Mouse (Mus musculus) small intestine, adult 2 months (tissue): ENCODE measurements around the gene Arpp19. TPM values are rescaled to one million over a fixed set of nuclear protein-coding genes. Genes with fewer than 3 reads are reported as not detected.

ENCODE experiments used
- H3K27ac ChIP-seq: fragments of 200-500 bp; 2 replicates; pipeline ENCODE4 v1.5.1; 2012; ENCODE audit warnings: low read depth, low read length, control low read depth, inconsistent platforms; ENCODE audit not compliant: insufficient read depth
- H3K27me3 ChIP-seq: fragments of 200-500 bp; 2 replicates; pipeline ENCODE4 v1.6.1; 2012; ENCODE audit warnings: mild to moderate bottlenecking, moderate library complexity, low read length, inconsistent platforms; ENCODE audit not compliant: control insufficient read depth, insufficient read depth
- H3K36me3 ChIP-seq: fragments of 200-500 bp; 2 replicates; pipeline ENCODE4 v1.6.1; 2012; ENCODE audit warnings: mild to moderate bottlenecking, low read length, control low read depth, inconsistent platforms; ENCODE audit not compliant: control insufficient read depth, insufficient read depth
- H3K4me1 ChIP-seq: fragments of 200-500 bp; 2 replicates; pipeline ENCODE4 v1.6.1; 2012; ENCODE audit warnings: low read length, inconsistent platforms, mixed read lengths; ENCODE audit not compliant: control insufficient read depth, insufficient read depth, insufficient read length
- H3K4me3 ChIP-seq: fragments of 200-500 bp; 2 replicates; pipeline ENCODE4 v1.5.1; 2012; ENCODE audit warnings: low read depth, mild to moderate bottlenecking, control low read depth, inconsistent platforms, low read length, moderate library complexity
- CTCF ChIP-seq: fragments of 200-500 bp; IDR thresholded peaks from 2 replicates; pipeline ENCODE4 v1.5.1; 2012; ENCODE audit warnings: low read depth, mild to moderate bottlenecking, control low read depth, inconsistent platforms, low read length, moderate library complexity, mixed read lengths; ENCODE audit not compliant: insufficient replicate concordance, insufficient read length; ENCODE audit errors: extremely low read depth
- POLR2A ChIP-seq: fragments of 200-500 bp; IDR thresholded peaks from 2 replicates; pipeline ENCODE4 v1.6.1; 2012; ENCODE audit warnings: low read depth, mild to moderate bottlenecking, control low read depth, inconsistent platforms, low read length, moderate library complexity
- WGBS: fragments of 180-500 bp; shearing (Covaris S2); methylation state at CpG from one replicate; pipeline ENCODE4 v1.1.7; 2018; 5-methylcytosine and 5-hydroxymethylcytosine counted together
- polyA plus RNA-seq: library from polyadenylated mRNA; depleted of rRNA; stranded (reverse); fragments of >200 nt; gene quantifications from 2 replicates; pipeline ENCODE4 v1.2.3, GENCODE M21; 2012

The Arpp19 gene
- polyA plus RNA-seq, 1 experiment: 4.4 TPM

DNA sequence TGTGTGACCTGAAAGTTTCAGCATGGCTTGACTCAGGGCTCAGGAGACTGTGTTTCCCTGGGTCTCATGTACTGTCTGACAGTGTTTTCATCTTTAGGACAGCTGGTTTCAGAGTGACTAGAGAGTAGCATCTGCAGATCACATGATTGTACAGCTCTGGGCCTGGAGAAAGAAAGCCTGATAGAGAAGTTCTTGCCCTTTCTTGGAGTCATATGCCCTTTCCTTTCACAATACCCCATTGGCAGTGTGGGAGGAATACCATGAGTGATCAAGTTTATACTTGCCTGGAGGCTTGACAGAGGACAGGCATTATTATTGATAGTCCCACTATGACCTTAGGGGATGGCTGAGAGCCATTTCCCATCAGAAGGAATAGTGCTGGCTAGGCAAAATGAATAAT is 39.8 kb downstream of the Arpp19 start:
- Histone ChIP-seq H3K36me3 (no peaks in the 10 kb centered on the region), H3K27me3 (no peaks in the 10 kb centered on the region; the same call in 1 of the 2 replicates), H3K4me3 (no peak overlapping the region), H3K4me1 (no peaks in the 10 kb centered on the region), H3K27ac (no peak overlapping the region)
- TF ChIP-seq CTCF: no peak
- TF ChIP-seq POLR2A: no peak

DNA sequence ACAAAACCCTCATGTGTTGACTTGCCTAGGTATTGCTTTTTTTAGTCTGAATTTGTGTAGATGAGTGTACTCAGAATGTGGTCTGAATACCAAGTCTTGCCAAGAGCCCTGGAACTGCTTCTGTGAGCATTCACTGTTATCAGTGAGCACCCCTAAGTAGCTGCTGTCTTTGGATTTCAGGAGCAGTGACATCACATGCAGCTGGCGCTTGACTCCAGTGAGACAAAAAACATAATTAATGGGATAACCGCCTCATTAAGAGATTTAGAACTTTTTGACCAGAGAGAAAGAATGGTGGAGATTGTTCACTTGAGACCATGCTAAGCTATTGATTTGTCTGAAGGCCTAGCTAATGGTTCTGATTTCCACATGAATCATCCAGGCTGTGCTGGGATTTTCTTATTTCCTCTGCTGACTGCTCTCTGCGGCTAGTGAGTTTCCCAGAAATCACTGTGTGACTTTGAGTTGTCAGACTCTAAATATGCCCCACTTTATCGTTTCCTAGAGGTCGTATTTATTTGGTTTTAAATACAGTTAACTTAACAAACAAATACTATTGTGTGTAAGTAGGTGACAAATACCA is 47.9 kb downstream of the Arpp19 start:
- TF ChIP-seq POLR2A (no peak), CTCF (no peak)
- Histone ChIP-seq H3K36me3 (no peaks in the 10 kb centered on the region), H3K27me3 (no peaks in the 10 kb centered on the region), H3K27ac (no peak overlapping the region), H3K4me1 (no peaks in the 10 kb centered on the region), H3K4me3 (no peak overlapping the region)
- 57% methylated on average over 5 of the region's 5 CpGs for WGBS

DNA sequence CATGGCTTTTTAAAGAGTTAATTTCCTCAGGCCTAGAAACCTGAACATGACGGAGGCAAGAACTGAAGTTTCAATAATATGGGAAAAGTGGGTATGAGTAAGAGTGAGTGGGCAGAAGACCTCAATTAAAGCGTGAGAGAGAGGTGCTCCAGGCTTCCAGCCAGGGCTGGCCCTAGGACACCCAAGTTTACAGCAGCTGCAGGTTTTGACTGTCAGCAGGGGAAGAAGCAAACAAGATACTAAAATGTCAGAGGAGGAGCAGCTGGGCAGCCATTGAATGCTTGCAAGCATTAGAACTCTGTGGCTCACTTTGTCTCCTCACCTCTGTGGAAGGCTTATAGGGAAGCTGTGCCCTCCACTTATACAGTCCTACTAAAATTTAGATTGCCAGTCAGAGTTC is 50.4 kb downstream of the Arpp19 start:
- H3K27me3 ChIP-seq: no peaks in the 10 kb centered on the region
- H3K4me3 ChIP-seq: no peak overlapping the region
- H3K4me1 ChIP-seq: no peaks in the 10 kb centered on the region
- H3K36me3 ChIP-seq: no peaks in the 10 kb centered on the region
- no peak for TF ChIP-seq POLR2A
- TF ChIP-seq CTCF: no peak
- H3K27ac ChIP-seq: no peak overlapping the region
- 71% methylated on average over 2 of the region's 2 CpGs for WGBS

DNA sequence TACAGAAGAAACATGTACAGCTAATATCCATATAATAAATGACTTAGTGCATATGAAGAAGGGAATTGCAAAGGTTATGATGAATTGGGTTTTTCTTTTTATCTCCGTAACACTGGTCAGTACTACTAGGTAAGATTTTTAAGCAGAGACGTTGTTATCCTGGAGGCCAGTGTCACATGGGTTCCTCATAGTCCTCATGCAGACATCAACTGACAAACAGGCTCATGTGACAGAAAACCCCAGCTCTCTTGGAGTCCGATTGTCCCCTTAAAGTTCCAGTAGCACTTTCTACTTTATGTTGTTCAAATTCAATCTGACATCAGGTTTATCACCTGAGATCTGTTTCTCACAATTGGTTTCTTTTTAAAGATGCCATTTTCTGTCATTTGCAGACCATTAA is 51.9 kb downstream of the Arpp19 start:
- no peak overlapping the region for H3K27ac ChIP-seq
- H3K4me3 ChIP-seq: no peak overlapping the region
- H3K36me3 ChIP-seq: no peaks in the 10 kb centered on the region
- TF ChIP-seq CTCF (no peak), POLR2A (no peak)
- no peaks in the 10 kb centered on the region for H3K4me1 ChIP-seq
- 77% methylated on average over 3 of the region's 3 CpGs for WGBS
- no peaks in the 10 kb centered on the region for H3K27me3 ChIP-seq

DNA sequence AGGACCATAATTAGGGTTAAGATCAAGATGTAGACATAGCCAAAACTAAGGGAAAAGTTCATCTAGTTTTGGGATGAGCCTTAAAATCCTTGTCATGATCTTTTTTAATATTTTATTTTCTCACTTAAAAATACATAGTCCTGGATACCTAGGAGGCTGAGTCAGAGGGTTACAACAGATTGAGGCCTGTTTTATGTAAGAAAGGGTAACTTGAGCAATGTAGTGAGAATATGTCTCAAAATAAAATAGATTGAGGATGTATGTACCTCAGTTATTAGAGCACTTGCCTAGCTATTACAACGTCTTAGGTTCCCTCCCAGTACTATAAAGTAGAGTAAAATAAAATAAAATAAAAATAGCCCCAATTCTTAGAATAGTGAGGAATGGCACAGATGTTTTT is 54.7 kb downstream of the Arpp19 start:
- Histone ChIP-seq H3K27ac (no peak overlapping the region), H3K4me1 (no peaks in the 10 kb centered on the region), H3K4me3 (no peak overlapping the region), H3K27me3 (no peaks in the 10 kb centered on the region), H3K36me3 (no peaks in the 10 kb centered on the region)
- 83% methylated on average over 1 of the region's 1 CpGs for WGBS
- TF ChIP-seq POLR2A (no peak), CTCF (no peak)

DNA sequence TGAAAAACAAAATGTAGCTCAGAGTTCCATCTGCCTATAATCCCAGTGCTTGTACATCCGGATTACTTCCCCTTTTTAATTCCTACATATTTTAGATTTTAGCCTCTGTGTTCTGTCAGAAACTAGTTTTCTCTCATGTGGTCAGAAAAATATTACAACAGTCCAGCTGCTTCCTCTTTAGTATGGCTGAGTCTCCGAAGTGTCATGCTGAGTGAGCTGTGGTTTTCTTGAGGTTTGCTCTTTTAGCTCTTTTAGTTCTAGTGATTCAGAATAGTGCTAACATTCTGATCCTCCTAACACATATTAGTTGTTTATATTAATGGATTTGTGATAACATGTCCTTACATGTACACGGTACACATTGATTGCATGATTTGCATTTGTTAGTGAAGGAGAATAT is 57.3 kb downstream of the Arpp19 start:
- H3K27me3 ChIP-seq: no peaks in the 10 kb centered on the region
- 69% methylated on average over 3 of the region's 3 CpGs for WGBS
- H3K27ac ChIP-seq: no peak overlapping the region
- TF ChIP-seq POLR2A (no peak), CTCF (no peak)
- no peaks in the 10 kb centered on the region for H3K36me3 ChIP-seq
- H3K4me3 ChIP-seq: no peak overlapping the region
- no peaks in the 10 kb centered on the region for H3K4me1 ChIP-seq

DNA sequence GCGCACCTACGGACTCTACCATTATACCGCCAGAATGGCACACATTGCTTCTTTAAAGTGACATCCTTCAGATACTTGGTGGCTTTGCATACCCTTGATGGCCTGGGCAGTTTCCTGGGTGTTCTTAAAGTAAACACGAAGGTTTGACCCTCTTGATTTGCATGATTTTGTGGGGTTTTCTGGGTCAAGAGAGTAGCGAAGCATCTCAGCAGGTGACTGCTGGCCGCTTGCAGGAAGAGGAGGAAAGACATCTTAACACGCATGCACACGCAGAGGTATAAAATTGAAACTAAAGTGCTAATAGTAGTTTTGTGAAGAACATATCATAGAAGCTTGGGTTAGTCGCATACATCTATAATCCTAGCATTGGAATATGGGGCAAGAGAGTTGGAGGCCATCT is 61.5 kb downstream of the Arpp19 start:
- no peaks in the 10 kb centered on the region for H3K4me1 ChIP-seq
- H3K27me3 ChIP-seq: no peaks in the 10 kb centered on the region
- no peak overlapping the region for H3K27ac ChIP-seq
- H3K4me3 ChIP-seq: no peak overlapping the region
- 92% methylated on average over 9 of the region's 9 CpGs for WGBS
- TF ChIP-seq POLR2A (no peak), CTCF (no peak)
- no peaks in the 10 kb centered on the region for H3K36me3 ChIP-seq
